In the genomic region with DNA sequence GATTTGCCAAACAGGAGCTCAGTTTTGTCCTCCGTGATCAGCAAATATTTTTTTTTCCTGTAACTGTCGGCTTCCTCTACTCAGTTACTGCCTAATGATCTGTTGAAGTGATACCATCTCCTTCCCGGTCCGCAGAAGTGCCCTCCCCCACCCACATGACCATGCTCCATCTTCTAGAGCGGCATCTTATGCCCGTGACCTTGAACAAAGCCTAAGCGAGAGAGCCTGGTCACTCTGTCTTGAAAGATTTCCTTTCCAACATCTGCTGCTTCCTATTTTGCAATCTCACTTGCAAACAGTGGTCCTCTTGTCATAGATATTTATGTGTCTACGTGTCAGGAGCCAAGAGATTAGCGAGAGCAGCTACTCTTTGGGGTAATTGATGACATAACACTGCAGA, we compare ENCODE assay signal across 25 mouse cellular contexts. TPM values are rescaled to one million over a fixed set of nuclear protein-coding genes. Genes with fewer than 3 reads are reported as not detected.
A peak's percentile ranks its signal among the peaks of the same experiment; 100 is the strongest.
DNase-seq lines count a peak whose midpoint lies in the region; ATAC-seq and TF ChIP-seq lines count a peak whose summit lies in the region.
"Had no signal": no experiment of that assay in that cellular context is flagged by ENCODE, and none has a peak within 500 bp of the region (broad histone marks: within the 10 kb centered on the region; RNA-seq: fewer than 3 reads in every experiment).

No protein-coding gene starts in this region.

- WGBS in kidney, embryonic 16.5 days = 21% methylated on average over 9 of the region's 9 CpGs
- 87% methylated on average over 9 of the region's 9 CpGs for WGBS in midbrain, embryonic 11.5 days

- H3K4me2 ChIP-seq in kidney, embryonic 16.5 days (replicated peaks; ENCODE audit: low read depth, low read length) = no peak overlapping the region
- H3K4me2 ChIP-seq in midbrain, embryonic 11.5 days = no peak overlapping the region
- H3K4me2 ChIP-seq: embryonic facial prominence, embryonic 15.5 days; heart, embryonic 11.5 days; hindbrain, embryonic 12.5 days; limb, embryonic 13.5 days had no signal

- no peak for TF ChIP-seq CTCF in layer of hippocampus, adult 2 months (conservative IDR thresholded peaks at IDR 0.05)

- H3K9ac ChIP-seq in kidney, embryonic 16.5 days (replicated peaks; ENCODE audit: low read length) = no peak overlapping the region
- no peak overlapping the region for H3K9ac ChIP-seq in midbrain, embryonic 11.5 days (ENCODE audit: low read length)
- H3K9ac ChIP-seq: embryonic facial prominence, embryonic 15.5 days; hindbrain, embryonic 12.5 days; limb, embryonic 13.5 days had no signal

- no peak for ATAC-seq in kidney, embryonic 16.5 days (ENCODE audit: low FRiP score, low TSS enrichment)
- ATAC-seq in common myeloid progenitor, adult 5-6 weeks (replicated peaks; ENCODE audit: low read depth, poor library complexity, severe bottlenecking) = peak; percentile 87
- ATAC-seq in megakaryocyte, adult 5-6 weeks (ENCODE audit: poor library complexity, severe bottlenecking) = peak; percentile 38; the same call in 1 of the 2 replicates
- ATAC-seq in midbrain, embryonic 11.5 days (ENCODE audit: low FRiP score) = no peak
- ATAC-seq: forebrain, embryonic 14.5 days; inflammation-experienced regulatory T-cells, adult 6 months had no signal

- no peaks in the 10 kb centered on the region for H3K27me3 ChIP-seq in kidney, embryonic 16.5 days (ENCODE audit: insufficient read depth, low read length)
- H3K27me3 ChIP-seq in midbrain, embryonic 11.5 days (ENCODE audit: control insufficient read depth, insufficient read depth, low read length) = no peaks in the 10 kb centered on the region
- H3K27me3 ChIP-seq: embryonic facial prominence, embryonic 15.5 days; hindbrain, embryonic 12.5 days; limb, embryonic 13.5 days had no signal

- H3K4me1 ChIP-seq in kidney, embryonic 16.5 days (ENCODE audit: insufficient read depth, low read length) = peaks cover 34% of the 10 kb centered on the region
- H3K4me1 ChIP-seq in midbrain, embryonic 11.5 days (ENCODE audit: control insufficient read depth, insufficient read depth, low read length) = peaks cover 9% of the 10 kb centered on the region; the same call in 1 of the 2 replicates

- H3K36me3 ChIP-seq in kidney, embryonic 16.5 days (ENCODE audit: insufficient read depth, low read length) = peaks cover 5% of the 10 kb centered on the region; the same call in 1 of the 2 replicates
- no peaks in the 10 kb centered on the region for H3K36me3 ChIP-seq in midbrain, embryonic 11.5 days (ENCODE audit: control insufficient read depth, insufficient read depth, low read length)
- H3K36me3 ChIP-seq: embryonic facial prominence, embryonic 15.5 days; hindbrain, embryonic 12.5 days had no signal

- no peaks in the 10 kb centered on the region for H3K9me3 ChIP-seq in kidney, embryonic 16.5 days (ENCODE audit: low read length)
- H3K9me3 ChIP-seq in midbrain, embryonic 11.5 days (ENCODE audit: control insufficient read depth, low read length) = no peaks in the 10 kb centered on the region
- H3K9me3 ChIP-seq: embryonic facial prominence, embryonic 15.5 days; hindbrain, embryonic 12.5 days; limb, embryonic 13.5 days had no signal

- 0 out of 2 replicates have a peak overlapping the region, but pooled peaks have one; percentile 25 for H3K27ac ChIP-seq in kidney, embryonic 16.5 days (ENCODE audit: low read length)
- H3K27ac ChIP-seq in midbrain, embryonic 11.5 days (ENCODE audit: low read depth, low read length) = no peak overlapping the region
- H3K27ac ChIP-seq in layer of hippocampus, adult 2 months = no peak overlapping the region
- H3K27ac ChIP-seq: embryonic facial prominence, embryonic 15.5 days; gastrocnemius, adult 2 months; hindbrain, embryonic 12.5 days; kidney, postnatal 0 days; limb, embryonic 13.5 days had no signal

- H3K4me3 ChIP-seq in kidney, embryonic 16.5 days (ENCODE audit: low read length) = no peak overlapping the region
- H3K4me3 ChIP-seq in midbrain, embryonic 11.5 days (ENCODE audit: low read depth, low read length) = no peak overlapping the region
- no peak overlapping the region for H3K4me3 ChIP-seq in layer of hippocampus, adult 2 months
- H3K4me3 ChIP-seq: embryonic facial prominence, embryonic 15.5 days; gastrocnemius, adult 2 months; hindbrain, embryonic 12.5 days; limb, embryonic 13.5 days had no signal

- DNase-seq in kidney, postnatal 14 days = no peak
- DNase-seq in 416B (ENCODE audit: low read depth) = peak; percentile 98
- DNase-seq in midbrain, embryonic 11.5 days (ENCODE audit: low spot score, missing footprints) = no peak
- no peak for DNase-seq in layer of hippocampus, adult 2 months (ENCODE audit: low spot score in 2 of 2)
- DNase-seq: adrenal gland, adult 8-10 months; cerebellum, adult 8-10 months; cerebellum, postnatal 36 days; gastrocnemius, adult 2 months; heart, postnatal 10 days; layer of hippocampus, postnatal 36 days; lung, postnatal 14 days had no signal

RNA-seq across cellular contexts. Expression of a gene that starts 30.1 kb away (rescaled TPM):
- 15.4 and 21.2 TPM in 2 replicates for polyA plus RNA-seq in kidney, embryonic 16.5 days (2015; fragmentation: Nextera tagmentation; extraction: Ambion mirVana)
- 6.1 and 7.0 TPM in 2 replicates for total RNA-seq in common myeloid progenitor, adult 5-6 weeks (2017)
- 0.42 and 0.48 TPM in 2 replicates for total RNA-seq in megakaryocyte, adult 5-6 weeks (2015)
- 0.15 TPM in 1 of 2 replicates, not detected in the other for total RNA-seq in megakaryocyte, adult 5-6 weeks (2017)
- polyA plus RNA-seq in midbrain, embryonic 11.5 days (2014; fragmentation: Nextera tagmentation; extraction: Ambion mirVana) = 22.9 and 23.2 TPM in 2 replicates
- total RNA-seq in layer of hippocampus, adult 2 months (2021) = under 1 TPM in 1 of 2 experiments, not detected in 1; 0.13 TPM
- total RNA-seq: MEL had no signal
- polyA plus RNA-seq: frontal cortex, adult 2 months; spleen, adult 2 months; urinary bladder, adult 2 months had no signal

Comparison
In these comparisons a context has a peak if more than half of its experiments do, and no peak if none do; other contexts are left out.
1. ATAC-seq: peak in common myeloid progenitor, adult 5-6 weeks (single experiment) and megakaryocyte, adult 5-6 weeks (single experiment); none in kidney, embryonic 16.5 days (single experiment) and midbrain, embryonic 11.5 days (single experiment).